Mouse (Mus musculus): ENCODE data around the gene Crcp. TPM values are rescaled to one million over a fixed set of nuclear protein-coding genes. Genes with fewer than 3 reads are reported as not detected.

Crcp gene
- total and polyA plus RNA-seq, 2 experiments from 2014 or later: 34.4 to 83.0 TPM

DNA sequence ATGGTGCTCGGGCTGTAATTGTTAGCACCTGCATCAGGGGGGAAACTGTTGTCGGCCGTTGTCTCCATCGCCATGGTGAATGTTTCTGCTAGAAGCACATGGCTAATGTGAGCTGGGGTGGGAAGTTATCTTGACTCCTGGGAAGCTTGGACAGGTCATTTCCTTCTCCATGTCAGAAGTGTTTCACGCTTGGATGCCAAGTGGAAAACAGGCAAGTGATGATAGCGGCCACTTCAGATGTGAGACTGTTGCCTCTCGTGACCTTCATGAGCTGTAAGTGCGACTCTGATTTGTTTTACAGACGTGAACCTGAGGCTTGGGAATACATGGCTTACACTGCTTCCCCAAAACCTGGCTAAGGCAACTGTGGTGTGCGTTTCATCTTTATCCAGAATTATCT, 17.5 kb downstream of the Crcp start:
- no peaks in the 10 kb centered on the region for H3K4me1 ChIP-seq (ENCODE audit: insufficient read depth, low read length)

DNA sequence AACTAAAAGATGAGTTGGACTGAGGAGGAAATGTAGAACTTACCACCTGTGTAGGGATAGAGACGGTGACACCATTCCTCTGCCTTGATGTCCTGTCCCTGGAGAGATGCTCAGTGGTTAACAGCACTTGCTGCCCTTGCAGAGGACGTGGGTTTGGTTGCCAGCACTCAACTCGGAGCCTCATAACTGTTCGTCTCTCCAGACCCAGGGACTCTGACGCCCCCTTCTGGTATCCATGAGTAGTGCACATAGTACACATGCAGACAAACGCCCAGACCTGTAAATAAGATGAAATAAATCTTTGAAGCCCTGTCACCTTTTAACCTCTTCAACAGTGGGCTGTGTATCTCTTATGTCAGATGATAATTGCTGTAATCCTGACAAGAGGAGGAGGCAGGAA, 17.9 kb downstream of the Crcp start:
- DNase-seq (ENCODE audit: low spot score) (no peak), ATAC-seq (no peak)
- Histone ChIP-seq H3K4me1 (ENCODE audit: insufficient read depth, low read length) (no peaks in the 10 kb centered on the region), H3K27ac (no peak overlapping the region), H3K27me3 (ENCODE audit: insufficient read depth, low read length) (no peaks in the 10 kb centered on the region), H3K4me2 (ENCODE audit: low read depth, low read length) (no peak overlapping the region), H3K9me3 (ENCODE audit: low read length) (no peaks in the 10 kb centered on the region), H3K9ac (replicated peaks; ENCODE audit: low read length) (no peak overlapping the region), H3K36me3 (ENCODE audit: insufficient read depth, low read length) (peaks cover 23% of the 10 kb centered on the region), H3K4me3 (ENCODE audit: low read length) (no peak overlapping the region)
- 82% methylated on average over 6 of the region's 6 CpGs for WGBS
- TF ChIP-seq CTCF (IDR thresholded peaks at IDR 0.05; ENCODE audit: low read depth): peak; percentile 49

More for the DNA sequence above, 17.5 kb downstream of the Crcp start:
- DNase-seq (ENCODE audit: low spot score) (no peak), ATAC-seq (no peak)
- H3K27me3 ChIP-seq (ENCODE audit: insufficient read depth, low read length): no peaks in the 10 kb centered on the region
- H3K9me3 ChIP-seq (ENCODE audit: low read length): no peaks in the 10 kb centered on the region
- no peak overlapping the region for H3K27ac ChIP-seq
- H3K36me3 ChIP-seq (ENCODE audit: insufficient read depth, low read length): peaks cover 27% of the 10 kb centered on the region
- no peak overlapping the region for H3K4me2 ChIP-seq (ENCODE audit: low read depth, low read length)
- no peak overlapping the region for H3K9ac ChIP-seq (replicated peaks; ENCODE audit: low read length)
- no peak overlapping the region for H3K4me3 ChIP-seq (ENCODE audit: low read length)
- WGBS: 91% methylated on average over 10 of the region's 10 CpGs
- TF ChIP-seq CTCF (IDR thresholded peaks at IDR 0.05; ENCODE audit: low read depth): no peak

DNA sequence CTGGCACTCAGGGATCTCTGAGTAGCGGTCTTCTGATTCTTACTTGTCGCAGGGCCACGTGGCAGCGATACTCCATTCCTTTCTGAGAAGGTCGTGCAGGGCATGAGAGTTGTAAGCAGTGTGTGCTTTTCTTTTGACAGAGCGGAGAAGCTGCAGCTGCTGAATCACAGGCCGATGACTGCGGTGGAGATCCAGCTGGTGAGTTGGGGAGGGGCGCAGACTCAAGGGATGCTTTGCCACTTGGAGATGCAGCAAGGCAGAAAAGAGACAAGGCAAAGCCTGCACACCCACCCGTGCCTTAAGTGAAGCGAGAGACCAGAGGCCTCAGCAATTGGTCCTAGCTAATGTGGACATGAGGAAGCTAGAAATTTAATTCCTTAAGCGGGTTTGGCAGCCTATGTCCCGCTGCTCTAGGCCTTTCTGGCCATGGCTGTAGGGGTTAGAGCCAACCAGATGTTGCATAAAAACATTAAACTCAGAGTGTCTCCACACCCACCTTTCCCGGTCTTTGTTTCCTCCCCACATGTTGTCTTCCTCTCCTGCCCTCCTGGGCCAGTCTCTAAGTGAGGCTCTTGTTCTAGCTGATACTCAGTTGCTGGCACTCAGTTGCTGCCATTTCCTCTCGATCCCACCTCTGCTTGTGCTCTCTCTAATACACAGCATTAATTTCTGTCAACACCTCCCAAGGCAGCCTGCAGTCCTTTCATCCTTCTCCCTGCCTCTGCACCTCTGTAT, 19.9 kb downstream of the Crcp start:
- Histone ChIP-seq H3K4me3 (ENCODE audit: low read length) (no peak overlapping the region), H3K27ac (0 out of 2 replicates have a peak overlapping the region, but pooled peaks have one; percentile 41), H3K4me2 (ENCODE audit: low read depth, low read length) (no peak overlapping the region), H3K9ac (replicated peaks; ENCODE audit: low read length) (no peak overlapping the region), H3K4me1 (ENCODE audit: insufficient read depth, low read length) (no peaks in the 10 kb centered on the region), H3K36me3 (ENCODE audit: insufficient read depth, low read length) (peaks cover 17% of the 10 kb centered on the region), H3K27me3 (ENCODE audit: insufficient read depth, low read length) (no peaks in the 10 kb centered on the region), H3K9me3 (ENCODE audit: low read length) (no peaks in the 10 kb centered on the region)
- ATAC-seq (no peak), DNase-seq (ENCODE audit: low spot score) (peak; percentile 14)
- WGBS: 67% methylated on average over 15 of the region's 15 CpGs
- TF ChIP-seq CTCF (IDR thresholded peaks at IDR 0.05; ENCODE audit: low read depth): no peak

DNA sequence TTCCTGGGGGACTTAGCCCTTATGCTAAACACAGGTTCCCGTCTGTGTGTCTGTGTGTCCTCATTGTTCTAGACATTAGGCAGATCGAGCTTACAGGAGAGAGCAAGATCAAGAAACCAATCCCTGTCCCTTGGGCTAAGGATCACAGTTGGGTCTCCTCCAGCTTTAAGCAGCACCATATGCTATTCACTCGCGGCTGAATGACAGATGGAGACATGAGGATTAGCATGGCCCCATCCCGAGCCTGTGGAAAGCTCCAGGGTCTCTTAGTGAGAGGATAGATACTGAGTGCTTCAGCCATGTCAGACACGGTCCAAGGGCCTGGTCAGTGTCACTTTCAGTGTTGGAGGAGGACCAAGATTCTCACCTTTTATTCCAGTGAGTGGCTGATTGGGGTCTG, 21.3 kb downstream of the Crcp start:
- no peak overlapping the region for H3K4me2 ChIP-seq (ENCODE audit: low read depth, low read length)
- peaks cover 9% of the 10 kb centered on the region; the same call in 1 of the 2 replicates for H3K36me3 ChIP-seq (ENCODE audit: insufficient read depth, low read length)
- no peak overlapping the region for H3K4me3 ChIP-seq (ENCODE audit: low read length)
- no peak overlapping the region for H3K27ac ChIP-seq
- peak; percentile 56 for DNase-seq (ENCODE audit: low spot score)
- peak; percentile 58; the same call in 1 of the 2 replicates for ATAC-seq
- H3K4me1 ChIP-seq (ENCODE audit: insufficient read depth, low read length): no peaks in the 10 kb centered on the region
- H3K9ac ChIP-seq (replicated peaks; ENCODE audit: low read length): no peak overlapping the region
- H3K9me3 ChIP-seq (ENCODE audit: low read length): no peaks in the 10 kb centered on the region
- no peak for TF ChIP-seq CTCF (IDR thresholded peaks at IDR 0.05; ENCODE audit: low read depth)
- H3K27me3 ChIP-seq (ENCODE audit: insufficient read depth, low read length): no peaks in the 10 kb centered on the region
- 49% methylated on average over 6 of the region's 6 CpGs for WGBS

DNA sequence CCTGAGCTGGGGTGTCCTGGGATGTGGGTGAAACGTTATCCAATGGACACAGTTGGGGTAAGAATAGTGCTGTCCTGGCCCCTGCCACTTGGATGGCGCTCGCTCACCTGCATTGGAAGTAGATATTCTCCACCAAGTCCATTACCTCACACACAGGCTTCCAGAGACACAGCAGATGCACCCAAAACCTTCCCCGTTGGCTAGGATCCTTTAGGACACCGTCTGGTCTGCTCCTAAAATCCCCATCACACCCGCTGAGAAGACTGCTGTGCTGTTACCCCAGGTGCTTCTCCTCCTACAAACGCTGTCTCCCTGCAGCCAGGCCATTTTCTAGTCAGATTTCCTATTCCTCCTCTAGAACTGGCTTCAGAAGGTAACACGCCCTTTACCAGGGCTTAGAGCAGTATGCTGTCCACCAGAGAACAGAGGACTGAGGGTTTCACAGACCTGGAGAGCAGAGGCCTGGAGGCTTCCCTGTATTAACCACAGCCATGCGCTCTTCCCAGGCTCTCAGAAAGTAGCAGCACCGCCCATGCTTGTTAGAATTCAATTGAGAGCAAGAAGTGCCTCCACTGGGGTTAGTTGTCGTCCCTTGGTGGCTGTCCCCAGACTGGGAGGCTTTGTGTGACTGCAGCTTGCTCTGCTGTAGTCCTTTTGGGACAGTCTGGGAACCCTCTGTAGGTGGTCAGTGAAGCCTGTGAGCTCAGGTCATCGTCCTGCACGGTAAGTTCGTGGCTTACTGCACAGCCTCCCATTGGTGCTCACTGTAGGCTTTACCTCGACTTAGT, 22.2 kb downstream of the Crcp start:
- no peak overlapping the region for H3K4me3 ChIP-seq (ENCODE audit: low read length)
- no peak overlapping the region for H3K27ac ChIP-seq
- WGBS: 79% methylated on average over 15 of the region's 15 CpGs
- no peak overlapping the region for H3K4me2 ChIP-seq (ENCODE audit: low read depth, low read length)
- ATAC-seq (no peak), DNase-seq (ENCODE audit: low spot score) (no peak)
- no peaks in the 10 kb centered on the region for H3K9me3 ChIP-seq (ENCODE audit: low read length)
- peaks cover 8% of the 10 kb centered on the region; the same call in 1 of the 2 replicates for H3K36me3 ChIP-seq (ENCODE audit: insufficient read depth, low read length)
- no peak overlapping the region for H3K9ac ChIP-seq (replicated peaks; ENCODE audit: low read length)
- TF ChIP-seq CTCF (IDR thresholded peaks at IDR 0.05; ENCODE audit: low read depth): no peak
- no peaks in the 10 kb centered on the region for H3K4me1 ChIP-seq (ENCODE audit: insufficient read depth, low read length)
- no peaks in the 10 kb centered on the region for H3K27me3 ChIP-seq (ENCODE audit: insufficient read depth, low read length)

DNA sequence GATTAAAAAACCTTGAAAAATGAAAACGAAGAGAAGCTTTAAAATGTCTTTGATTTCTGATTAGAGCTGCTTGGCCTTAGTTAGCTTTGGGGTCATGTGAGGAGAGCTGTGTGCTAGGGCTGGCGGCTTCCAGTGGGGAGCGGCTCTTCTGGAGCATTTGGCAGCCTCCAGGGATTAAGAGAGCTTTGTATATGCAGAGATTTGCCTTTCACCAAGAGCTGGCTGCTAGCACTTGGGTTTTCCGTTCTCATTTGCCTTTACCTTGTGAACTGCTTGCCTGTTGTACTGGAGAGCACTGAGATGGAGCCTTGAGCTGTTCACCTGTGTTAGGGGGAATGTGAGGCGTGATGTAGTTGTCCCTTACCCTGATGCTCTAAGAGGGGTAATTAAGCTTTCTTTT, 23.4 kb downstream of the Crcp start:
- TF ChIP-seq CTCF (IDR thresholded peaks at IDR 0.05; ENCODE audit: low read depth): no peak
- no peaks in the 10 kb centered on the region for H3K27me3 ChIP-seq (ENCODE audit: insufficient read depth, low read length)
- no peak for DNase-seq (ENCODE audit: low spot score)
- no peaks in the 10 kb centered on the region for H3K36me3 ChIP-seq (ENCODE audit: insufficient read depth, low read length)
- H3K4me2 ChIP-seq (ENCODE audit: low read depth, low read length): no peak overlapping the region
- H3K9me3 ChIP-seq (ENCODE audit: low read length): no peaks in the 10 kb centered on the region
- whole genome bisulfite sequencing: 72% methylated on average over 5 of the region's 5 CpGs
- no peak overlapping the region for H3K4me3 ChIP-seq (ENCODE audit: low read length)
- no peaks in the 10 kb centered on the region for H3K4me1 ChIP-seq (ENCODE audit: insufficient read depth, low read length)
- no peak for ATAC-seq
- H3K27ac ChIP-seq: no peak overlapping the region
- no peak overlapping the region for H3K9ac ChIP-seq (replicated peaks; ENCODE audit: low read length)
